In the genomic region with DNA sequence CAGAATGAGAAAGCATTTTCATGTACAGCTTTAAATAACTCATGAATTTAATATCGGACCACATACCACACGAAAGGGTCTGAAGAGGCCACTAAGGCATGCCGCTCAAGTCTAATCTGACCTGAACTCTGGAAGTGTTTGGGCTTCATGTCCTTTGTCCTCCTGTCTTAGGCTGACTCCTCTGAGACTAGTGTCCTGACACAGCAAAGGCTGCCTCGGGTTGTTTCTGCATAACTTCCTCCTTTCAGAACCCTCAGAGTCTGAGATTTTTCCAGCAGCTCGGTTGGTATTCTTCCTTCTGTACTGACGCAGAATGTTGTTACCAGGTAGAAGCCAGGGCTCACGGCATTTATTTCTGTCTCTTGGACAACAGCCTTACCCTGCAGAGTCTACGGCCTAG, we compare ENCODE assay signal across 13 mouse cellular contexts. TPM values are rescaled to one million over a fixed set of nuclear protein-coding genes. Genes with fewer than 3 reads are reported as not detected.
DNase-seq lines count a peak whose midpoint lies in the region; ATAC-seq lines count a peak whose summit lies in the region.
"Had no signal": no experiment of that assay in that cellular context is flagged by ENCODE, and none has a peak within 500 bp of the region (broad histone marks: within the 10 kb centered on the region; RNA-seq: fewer than 3 reads in every experiment).

No protein-coding gene starts in this region.

- ATAC-seq in common myeloid progenitor, adult 5-6 weeks (replicated peaks; ENCODE audit: low read depth, poor library complexity, severe bottlenecking): 0 out of 2 replicates have a peak, but pooled peaks have one; percentile 28
- ATAC-seq in midbrain, embryonic 13.5 days: no peak
- ATAC-seq: midbrain, embryonic 16.5 days had no signal

- no peaks in the 10 kb centered on the region for H3K4me1 ChIP-seq in midbrain, embryonic 13.5 days (replicated peaks)
- H3K4me1 ChIP-seq: limb, embryonic 15.5 days had no signal

- no peak overlapping the region for H3K9ac ChIP-seq in midbrain, embryonic 13.5 days (replicated peaks)
- H3K9ac ChIP-seq: limb, embryonic 15.5 days had no signal

- WGBS in midbrain, embryonic 13.5 days: 81% methylated on average over 8 of the region's 8 CpGs

- H3K4me2 ChIP-seq in midbrain, embryonic 13.5 days (replicated peaks): no peak overlapping the region
- H3K4me2 ChIP-seq: limb, embryonic 15.5 days had no signal

- peak; percentile 49 for DNase-seq in layer of hippocampus, adult 9-11 months
- no peak for DNase-seq in layer of hippocampus, adult 9-10 months (ENCODE audit: low spot score)
- DNase-seq in CD4-positive helper T cell, adult 2 months (ENCODE audit: low read depth, low spot score): peak; percentile 39
- DNase-seq in naive thymus-derived CD4-positive, alpha-beta T cell, adult 2 months (ENCODE audit: low read depth): peak; percentile 58
- no peak for DNase-seq in cerebellum, adult 11-12 months
- DNase-seq in layer of hippocampus, adult 11-12 months (ENCODE audit: low spot score): no peak
- DNase-seq: adrenal gland, postnatal 10 days; kidney, adult 18-20 months; layer of hippocampus, postnatal 36 days had no signal

- no peak overlapping the region for H3K27ac ChIP-seq in midbrain, embryonic 13.5 days
- H3K27ac ChIP-seq: limb, embryonic 15.5 days had no signal

- H3K9me3 ChIP-seq in midbrain, embryonic 13.5 days: no peaks in the 10 kb centered on the region
- H3K9me3 ChIP-seq: limb, embryonic 15.5 days had no signal

- H3K4me3 ChIP-seq in midbrain, embryonic 13.5 days (replicated peaks): no peak overlapping the region
- H3K4me3 ChIP-seq: limb, embryonic 15.5 days had no signal

- H3K36me3 ChIP-seq in midbrain, embryonic 13.5 days: no peaks in the 10 kb centered on the region
- H3K36me3 ChIP-seq: limb, embryonic 15.5 days had no signal

- H3K27me3 ChIP-seq in midbrain, embryonic 13.5 days: no peaks in the 10 kb centered on the region
- H3K27me3 ChIP-seq: limb, embryonic 15.5 days had no signal

RNA-seq across cellular contexts. Expression of gene Unc50, which starts 44.1 kb away (rescaled TPM):
- total RNA-seq in common myeloid progenitor, adult 5-6 weeks (2017): 35.5 and 49.2 TPM in 2 replicates
- polyA plus RNA-seq in midbrain, embryonic 13.5 days (2015; fragmentation: Nextera tagmentation; extraction: Ambion mirVana): 127 and 131 TPM in 2 replicates

RNA-seq across cellular contexts. Expression of gene Coa5, which starts 44.1 kb away (rescaled TPM):
- 71.1 and 86.2 TPM in 2 replicates for total RNA-seq in common myeloid progenitor, adult 5-6 weeks (2017)
- 52.8 and 54.4 TPM in 2 replicates for polyA plus RNA-seq in midbrain, embryonic 13.5 days (2015; fragmentation: Nextera tagmentation; extraction: Ambion mirVana)

Comparison
In these comparisons a context has a peak if more than half of its experiments do, and no peak if none do; other contexts are left out.
1. DNase-seq: peak in layer of hippocampus, adult 9-11 months (single experiment), CD4-positive helper T cell, adult 2 months (single experiment) and naive thymus-derived CD4-positive, alpha-beta T cell, adult 2 months (single experiment); none in layer of hippocampus, adult 9-10 months (single experiment), cerebellum, adult 11-12 months (single experiment) and layer of hippocampus, adult 11-12 months (single experiment).